Mouse (Mus musculus) right cerebral cortex, postnatal 25 days (tissue): ENCODE results near the gene Gphn.

Experiments
- DNase-seq: peaks from one replicate; pipeline ENCODE4 v3.0.0; 2022

The Gphn gene

DNA sequence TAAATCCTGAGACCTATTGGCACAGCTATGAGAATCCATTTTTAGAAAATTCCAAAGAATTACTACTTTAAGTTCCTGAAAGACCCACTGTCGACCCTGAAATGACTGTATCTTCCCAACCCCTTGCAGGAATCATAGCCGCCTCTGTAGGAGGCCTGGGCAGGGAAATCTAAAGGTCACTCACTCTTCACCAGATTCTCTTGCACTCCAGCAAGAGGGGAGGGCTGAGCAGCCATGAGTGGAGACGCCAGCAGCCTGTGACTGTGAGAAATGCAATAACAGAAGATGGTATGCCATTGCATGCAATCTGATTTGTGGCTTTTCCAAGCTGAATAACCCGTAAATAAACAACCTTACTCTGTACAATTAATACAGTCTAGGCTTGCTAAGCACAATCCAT lies 501.5 kb downstream of the Gphn start:
- DNase-seq: no peak
